Mouse (Mus musculus) thymus, postnatal 36 days (tissue): ENCODE data around the gene Fndc7.

Experiments used
- DNase-seq, 2 experiments: peaks; one replicate each; pipeline ENCODE4 v3.0.0; 2022; ENCODE audit warnings: mixed read lengths in 2 of 2

Fndc7 gene

DNA sequence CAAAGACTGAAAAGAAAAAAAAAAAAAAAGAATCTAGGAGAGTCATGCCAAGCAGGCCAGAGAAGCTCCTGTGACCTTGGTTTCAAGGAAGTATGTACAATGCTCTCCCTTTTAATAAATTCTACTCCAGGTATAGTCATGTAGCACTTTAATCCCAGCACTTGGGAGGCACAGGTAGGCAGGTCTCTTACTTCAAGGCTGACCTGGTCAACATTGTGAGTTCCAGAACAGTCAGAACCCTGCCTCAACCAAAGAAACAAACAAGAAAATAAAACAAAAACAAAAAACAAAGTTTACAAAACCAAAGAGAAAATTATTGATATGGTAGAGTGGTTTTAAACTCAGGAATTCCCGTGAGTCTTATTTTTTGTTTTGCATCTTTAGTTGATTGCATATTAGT, at the start of gene Fndc7:
Gene Fndc7 (minus strand): TSS at position 101 of the 400 bp plus-strand sequence.
- DNase-seq, result no peak

DNA sequence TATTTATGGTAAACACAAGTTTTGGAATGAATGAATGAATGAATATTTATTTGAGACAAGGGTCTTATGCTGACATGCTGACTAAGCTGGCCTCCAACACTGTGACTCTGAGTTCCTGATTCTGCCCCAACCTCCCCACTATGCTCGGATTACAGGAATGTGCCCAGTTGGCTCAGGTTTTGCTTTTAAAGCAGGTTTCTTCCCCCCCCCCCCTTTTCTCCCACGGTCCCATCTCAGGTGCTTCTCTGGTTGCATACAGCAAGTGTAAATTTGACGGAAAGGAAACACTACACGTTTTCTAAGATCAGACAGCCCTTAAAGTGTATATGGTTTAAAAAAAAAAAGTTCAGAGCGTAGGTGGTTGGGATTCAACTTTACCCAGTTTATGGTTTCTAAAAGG, 49.8 kb upstream of the Fndc7 start, which contains the start of gene Henmt1:
Gene Henmt1 (plus strand): TSS at position 301 of the 400 bp plus-strand sequence.
- no peak for DNase-seq

DNA sequence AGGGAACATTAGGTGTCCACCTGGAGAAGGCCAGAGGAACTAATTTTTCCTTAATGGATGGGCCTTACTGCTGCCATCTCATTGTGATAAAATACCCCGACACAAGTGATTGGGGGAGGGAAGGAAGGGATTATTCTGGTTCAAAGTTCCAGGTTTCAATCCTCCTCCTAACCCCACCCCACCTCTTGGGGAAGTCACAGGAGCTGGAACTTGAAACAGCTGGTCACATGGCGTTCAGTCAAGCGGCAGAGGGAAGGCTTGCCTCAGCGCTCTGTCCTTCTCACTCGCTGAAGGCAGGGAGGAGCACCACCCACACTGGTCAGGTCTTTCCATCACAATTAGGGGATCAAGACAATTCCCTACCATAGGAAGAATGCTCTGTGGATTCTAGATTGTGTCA, 48.9 kb upstream of the Fndc7 start:
- no peak for DNase-seq

DNA sequence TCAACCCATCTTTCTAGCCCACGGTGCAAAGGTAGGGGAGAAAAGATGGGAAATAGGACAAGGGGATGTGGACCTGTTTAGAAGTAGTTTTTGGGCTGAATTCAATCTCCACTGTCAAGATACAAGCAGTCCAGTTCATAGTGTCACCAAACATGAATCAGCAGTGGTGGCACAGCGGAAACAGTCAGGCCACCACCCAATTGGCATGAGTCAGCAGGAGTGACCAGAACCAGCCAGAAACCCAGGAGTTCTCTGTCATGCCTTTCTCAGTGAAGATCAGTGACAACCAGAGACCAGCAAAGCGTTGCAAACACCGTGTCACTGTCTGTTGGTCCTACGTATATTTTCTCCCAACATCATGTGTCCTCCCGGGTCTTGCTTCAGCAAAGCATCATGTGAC, 43.7 kb upstream of the Fndc7 start:
- no peak for DNase-seq

- no peak for DNase-seq
These were observed 36.5 kb upstream of the Fndc7 start for GRCm38 (mm10) chr3:108926308-108926707.

- no peak for DNase-seq
These were observed 35.9 kb upstream of the Fndc7 start for GRCm38 (mm10) chr3:108925677-108926076.

DNA sequence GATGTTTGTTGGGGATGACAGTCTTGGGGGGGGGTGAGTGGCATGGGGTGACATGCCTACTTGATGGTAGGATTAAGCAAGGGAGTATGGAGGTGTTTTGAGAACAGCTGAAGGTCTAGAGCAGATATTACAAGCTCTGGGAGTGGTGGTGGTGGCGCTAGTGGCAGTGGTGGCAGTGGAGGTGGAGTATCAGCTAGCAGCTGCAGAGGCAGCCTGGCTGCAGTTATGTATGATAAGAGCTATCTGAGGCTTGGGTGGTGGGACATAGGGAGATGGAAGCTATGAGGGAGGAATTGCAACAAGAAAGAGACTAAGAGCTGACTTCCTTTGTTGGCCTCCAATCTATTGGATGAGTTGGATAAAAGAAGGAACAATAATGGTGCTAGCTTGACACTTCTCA, 32.0 kb upstream of the Fndc7 start:
- no peak for DNase-seq

DNA sequence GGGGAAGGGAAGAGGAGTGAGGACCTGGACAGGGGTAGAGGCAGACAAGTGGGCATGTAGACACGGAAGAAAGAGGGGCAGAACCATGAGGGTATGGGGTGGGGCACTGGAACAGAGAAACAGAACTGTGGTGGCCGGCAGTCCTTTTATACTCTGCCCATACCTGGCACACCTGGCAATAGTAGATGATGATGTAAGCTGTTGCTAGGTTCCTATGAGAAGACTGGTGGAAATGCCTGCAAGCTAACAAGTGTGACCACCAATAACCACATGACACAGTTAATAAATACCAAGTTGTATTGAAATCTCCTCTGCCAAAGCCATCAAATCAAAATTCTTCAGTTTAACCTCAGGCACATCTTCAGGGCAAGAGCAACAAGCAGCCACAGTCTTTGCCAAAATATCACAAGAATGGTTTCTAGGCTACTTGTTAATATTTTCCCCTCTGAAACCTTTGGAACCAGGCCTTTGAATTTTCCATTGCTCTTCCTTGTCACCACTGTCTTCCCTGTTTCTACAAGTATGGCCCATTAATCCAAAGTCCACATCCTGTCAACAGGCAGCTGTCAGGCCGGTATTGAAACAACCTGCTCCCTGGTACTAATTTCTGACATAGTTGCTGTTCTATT, 30.7 kb upstream of the Fndc7 start:
- DNase-seq, result no peak

DNA sequence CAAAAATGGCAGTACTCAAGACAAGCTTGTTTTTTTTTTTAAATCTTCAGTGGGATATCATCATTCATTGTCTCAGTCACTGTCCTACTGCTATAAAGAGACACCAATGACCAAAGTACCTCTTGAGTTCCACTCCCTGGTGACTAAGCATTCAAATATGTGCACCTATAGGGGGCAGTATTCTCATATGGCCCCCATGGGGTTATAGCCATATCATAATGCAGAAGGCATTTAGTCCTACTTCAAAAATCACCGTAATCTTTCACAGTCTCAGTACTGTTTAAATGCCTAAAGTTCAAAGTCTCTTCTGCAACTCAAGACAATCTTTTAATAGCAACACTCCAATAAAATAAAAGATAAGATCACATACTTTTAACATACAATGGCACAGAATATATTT, 29.0 kb upstream of the Fndc7 start:
- DNase-seq, result no peak

DNA sequence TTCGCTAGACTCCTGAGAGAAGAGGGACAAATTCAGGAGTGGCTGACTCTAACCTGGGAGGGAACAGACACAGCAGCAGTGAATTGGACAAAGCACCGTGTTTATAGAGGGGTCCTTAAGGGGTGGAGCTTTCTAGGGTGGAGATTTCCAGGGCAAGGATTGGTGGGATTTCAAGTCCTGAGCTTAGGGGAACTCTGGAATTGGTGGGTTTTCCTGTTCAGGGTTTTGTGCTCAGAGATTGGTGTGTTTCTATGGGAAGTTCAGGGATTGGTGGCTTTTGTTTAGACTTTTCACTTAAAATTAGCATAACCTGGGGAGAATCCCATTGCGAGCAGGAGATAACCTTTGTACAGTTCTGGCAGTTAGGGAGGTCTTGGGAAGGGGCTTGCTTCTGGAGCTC, 28.2 kb upstream of the Fndc7 start:
- DNase-seq, result no peak

DNA sequence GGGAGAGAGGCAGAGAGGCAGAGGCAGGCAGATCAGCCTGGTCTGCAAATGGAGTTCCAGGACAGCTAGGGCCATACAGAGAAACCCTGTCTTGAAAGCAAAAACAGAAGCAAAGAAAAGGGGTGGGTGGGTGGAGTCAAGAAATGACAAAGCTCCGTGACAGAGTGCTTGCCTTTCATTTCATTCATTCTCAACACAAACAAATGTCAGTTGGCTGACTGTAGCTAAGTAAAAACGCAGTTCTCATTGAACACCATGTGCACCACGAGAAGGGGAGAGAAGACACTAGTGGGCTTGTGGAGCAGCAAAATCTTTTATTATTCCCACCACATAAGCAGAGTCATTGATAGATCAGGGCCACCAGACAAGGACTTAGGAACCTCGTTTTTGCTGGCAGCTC, 27.0 kb upstream of the Fndc7 start:
- DNase-seq, result no peak

- no peak for DNase-seq
These were observed 26.2 kb upstream of the Fndc7 start for GRCm38 (mm10) chr3:108915999-108916398.

- DNase-seq, result peak; percentile 92 to 96
These were observed 22.0 kb upstream of the Fndc7 start, which contains the start of gene Prpf38b for GRCm38 (mm10) chr3:108911548-108912413. TSS of gene Prpf38b (minus strand) at chr3:108911727.

GRCm38 (mm10) chr3:108911081-108911547, 21.3 kb upstream of the Fndc7 start:
- peak; percentile 82 to 89 for DNase-seq

- DNase-seq, result peak; percentile 23 to 36
These were observed 20.7 kb upstream of the Fndc7 start for GRCm38 (mm10) chr3:108910303-108911080.

- no peak for DNase-seq
These were observed 13.1 kb upstream of the Fndc7 start for GRCm38 (mm10) chr3:108902934-108903333.

DNA sequence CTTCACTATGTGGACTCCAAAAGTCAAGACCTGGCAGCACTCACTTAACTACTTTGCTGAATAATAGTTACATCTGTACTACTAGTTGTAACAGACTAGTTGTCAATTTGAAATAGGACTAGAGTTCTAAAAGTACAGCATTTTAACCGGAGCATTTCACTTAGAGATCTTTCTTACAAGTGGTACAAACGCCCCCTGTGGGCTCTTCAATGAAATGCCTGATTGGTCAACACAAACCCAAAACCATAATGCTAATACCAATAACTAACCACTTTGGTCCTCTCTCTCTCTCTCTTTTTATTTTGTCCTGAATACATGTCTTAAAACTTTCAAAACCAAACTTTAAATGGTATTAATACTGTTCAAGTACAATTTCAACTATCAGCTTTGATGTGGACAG, 12.2 kb upstream of the Fndc7 start:
- DNase-seq, result no peak

DNA sequence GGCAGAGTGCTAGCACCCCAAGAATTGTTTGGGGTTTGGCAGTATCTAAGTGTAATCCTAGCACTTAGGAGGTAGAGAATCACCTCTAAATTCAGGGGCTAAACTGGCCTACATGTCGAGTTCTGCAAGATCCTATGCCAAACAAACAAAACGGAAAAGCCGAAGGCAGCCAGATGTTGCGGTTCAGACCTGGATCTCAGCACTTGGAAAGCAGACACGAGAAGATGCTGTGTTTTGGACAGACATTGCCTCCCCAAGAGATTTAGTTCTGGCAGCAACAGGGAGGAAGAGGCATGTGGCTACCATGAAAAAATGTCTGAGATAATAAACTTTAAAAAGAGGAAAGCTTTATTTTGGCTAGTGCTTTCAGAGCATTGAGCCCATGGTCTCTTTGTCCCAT, 10.9 kb upstream of the Fndc7 start:
- DNase-seq, result no peak

- DNase-seq, result no peak
These were observed 10.3 kb upstream of the Fndc7 start for GRCm38 (mm10) chr3:108900147-108900546.

- no peak for DNase-seq
These were observed 8.8 kb upstream of the Fndc7 start for GRCm38 (mm10) chr3:108898640-108899039.

DNA sequence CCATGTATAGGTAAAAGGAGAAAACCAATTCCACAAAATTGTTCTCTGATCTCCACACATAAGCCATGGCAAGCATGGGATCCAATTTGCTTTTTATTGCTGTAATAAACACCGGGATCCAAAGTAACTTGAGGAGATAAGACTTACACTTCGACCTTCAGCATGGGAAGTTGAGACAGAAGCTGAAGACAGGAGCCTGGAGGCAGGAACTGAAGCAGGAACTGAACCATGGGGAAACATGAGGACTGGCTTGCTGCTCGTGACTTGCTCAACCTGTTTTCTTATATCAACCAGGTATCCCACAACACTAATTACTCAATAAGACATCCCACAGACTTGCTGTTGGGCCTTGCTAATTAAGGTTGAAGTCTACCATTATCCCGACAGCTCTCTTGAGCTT, 3.1 kb upstream of the Fndc7 start:
- no peak for DNase-seq

DNA sequence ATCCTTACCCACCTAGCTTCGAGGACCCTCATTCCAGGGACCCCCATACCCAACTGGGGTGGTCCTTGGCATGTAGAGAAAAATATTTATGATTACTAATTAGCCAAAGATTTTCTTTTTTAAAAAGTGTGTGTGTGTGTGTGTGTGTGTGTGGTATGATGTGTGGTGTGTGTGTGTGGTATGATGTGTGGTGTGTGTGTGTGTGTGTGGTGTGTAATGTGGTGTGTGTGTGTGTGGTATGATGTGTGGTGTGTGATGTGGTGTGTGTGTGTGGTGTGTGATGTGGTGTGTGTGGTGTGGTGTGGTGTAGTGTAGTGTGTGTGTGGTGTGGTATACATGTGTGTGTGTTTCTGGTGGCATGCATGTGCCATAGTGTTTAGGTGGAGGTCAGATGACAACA, 2.3 kb upstream of the Fndc7 start:
- no peak for DNase-seq

DNA sequence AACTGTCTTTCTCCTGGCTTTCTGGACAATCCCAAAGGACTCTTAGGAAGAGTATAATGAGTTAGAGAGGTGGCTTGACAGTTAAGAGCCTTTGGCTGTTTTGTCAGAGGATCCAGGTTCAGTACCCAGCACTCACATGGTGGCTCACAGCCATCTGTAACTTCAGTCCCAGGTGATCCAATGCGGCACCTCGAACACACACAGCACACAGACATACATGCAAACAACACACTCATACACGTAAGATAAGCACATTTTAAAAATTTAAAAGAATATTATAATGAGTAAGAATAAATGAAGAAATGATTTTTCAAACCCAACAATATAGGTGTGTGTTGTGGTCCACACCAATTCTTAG, 2.2 kb downstream of the Fndc7 start:
- no peak for DNase-seq
